Mouse (Mus musculus) heart, postnatal 4 days (tissue): ENCODE measurements around the gene Nfya. TPM values are rescaled to one million over a fixed set of nuclear protein-coding genes. Genes with fewer than 3 reads are reported as not detected.

Experiments used
- DNase-seq: peaks from one replicate; pipeline ENCODE4 v3.0.0; 2021
- total RNA-seq, 2 experiments: library from RNA; stranded (reverse); gene quantifications; 2 replicates each; pipeline ENCODE4 v1.2.3; 2021

Gene Nfya
- total RNA-seq, result 10 to 100 TPM; 29.0 to 33.2 TPM

DNA sequence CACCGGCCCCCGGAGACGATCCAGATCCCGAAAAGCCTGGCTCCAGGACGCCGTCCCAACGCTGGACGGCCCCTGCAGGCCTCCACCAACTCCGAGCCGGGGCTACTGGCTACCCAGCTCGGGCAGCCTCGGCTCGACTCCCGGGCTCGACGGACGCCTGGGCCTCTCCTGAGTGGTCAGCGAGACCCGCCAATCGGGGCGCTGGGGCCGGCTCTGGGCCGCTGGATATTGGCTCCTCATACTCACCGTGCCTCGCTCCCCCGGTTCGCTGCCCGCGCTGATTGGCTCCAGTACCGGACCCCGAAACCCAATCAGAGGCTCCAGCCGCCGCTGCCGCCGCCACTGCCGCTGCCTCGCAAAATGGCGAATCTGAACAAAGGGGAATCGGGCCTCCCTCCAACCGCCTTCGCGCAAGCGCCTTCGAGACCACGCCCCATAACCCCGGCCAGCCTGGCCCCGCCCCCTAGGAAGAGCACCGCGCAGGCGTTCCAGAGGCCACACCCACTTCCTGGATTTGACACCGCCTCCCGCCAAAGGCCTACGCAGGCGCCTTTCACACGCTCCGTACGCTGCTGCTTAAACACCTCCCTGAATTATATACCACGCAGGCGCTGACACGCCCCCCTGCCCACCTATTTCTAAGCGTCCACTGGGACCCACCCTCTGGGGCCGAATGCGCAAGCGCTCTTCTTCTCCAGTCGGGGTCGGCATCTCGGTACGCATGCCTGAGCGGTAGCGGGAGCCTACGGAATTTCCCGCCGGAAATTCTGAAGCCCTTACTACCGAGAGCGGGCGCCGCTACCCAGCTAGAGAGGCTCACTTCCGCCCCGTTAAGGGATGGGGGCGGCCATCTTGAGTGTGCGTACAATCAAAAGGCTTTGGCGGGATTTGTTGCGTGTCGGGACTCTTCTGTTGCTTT, at the start of gene Nfya, which contains the start of gene Oard1:
TSS of gene Nfya (minus strand) at position 527 of the 919 bp plus-strand sequence.
TSS of gene Oard1 (plus strand) at position 635 of the 919 bp plus-strand sequence.
- DNase-seq, result peak; percentile 100

GRCm38 (mm10) chr17:48457971-48458653, 48.4 kb upstream of the Nfya start:
- DNase-seq, result no peak

DNA sequence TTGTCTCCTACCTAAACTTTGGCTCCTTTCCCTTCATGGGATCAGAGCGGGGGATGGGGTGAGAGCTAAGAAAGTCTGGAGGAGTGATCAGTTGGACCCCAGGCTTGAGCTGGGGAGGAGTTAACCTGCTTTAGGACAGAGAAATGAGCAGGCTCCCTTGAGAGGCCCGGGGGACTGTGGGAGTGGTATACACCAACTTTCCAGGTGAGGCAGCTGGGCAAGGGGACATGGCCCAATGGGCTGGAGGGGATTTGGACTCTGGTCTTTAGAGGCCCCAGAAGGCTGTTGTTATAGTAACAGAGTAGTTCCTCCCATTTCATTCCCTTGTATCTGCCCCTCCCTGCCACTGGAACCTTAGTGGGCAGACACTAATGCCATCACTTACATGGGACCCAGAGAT, 46.2 kb upstream of the Nfya start:
- DNase-seq, result no peak

DNA sequence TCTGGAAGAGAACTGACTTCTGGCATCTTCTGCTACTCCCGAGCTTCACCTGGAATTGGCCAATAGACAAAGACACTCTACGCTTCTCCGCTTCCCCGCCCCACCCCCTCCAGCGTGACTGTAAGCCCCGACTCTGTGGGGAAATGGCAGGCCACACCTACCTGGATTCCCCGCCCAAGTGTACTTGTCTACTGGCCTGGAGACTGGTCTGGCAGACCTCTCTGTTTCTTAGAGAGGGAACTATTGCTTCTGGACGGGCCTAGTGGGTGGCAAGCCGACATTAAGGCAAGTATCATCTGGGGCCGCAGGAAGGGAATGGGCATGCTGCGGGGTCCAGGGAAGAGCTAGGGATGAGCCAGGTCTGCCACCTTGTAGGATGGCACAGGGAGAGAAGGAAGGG, 45.0 kb upstream of the Nfya start, which contains the start of gene Unc5cl:
TSS of gene Unc5cl (plus strand) at position 214 of the 400 bp plus-strand sequence.
- no peak for DNase-seq

GRCm38 (mm10) chr17:48454190-48454589, 44.5 kb upstream of the Nfya start:
- DNase-seq, result no peak

- no peak for DNase-seq
Observed at GRCm38 (mm10) chr17:48453489-48453888, 43.8 kb upstream of the Nfya start.

DNA sequence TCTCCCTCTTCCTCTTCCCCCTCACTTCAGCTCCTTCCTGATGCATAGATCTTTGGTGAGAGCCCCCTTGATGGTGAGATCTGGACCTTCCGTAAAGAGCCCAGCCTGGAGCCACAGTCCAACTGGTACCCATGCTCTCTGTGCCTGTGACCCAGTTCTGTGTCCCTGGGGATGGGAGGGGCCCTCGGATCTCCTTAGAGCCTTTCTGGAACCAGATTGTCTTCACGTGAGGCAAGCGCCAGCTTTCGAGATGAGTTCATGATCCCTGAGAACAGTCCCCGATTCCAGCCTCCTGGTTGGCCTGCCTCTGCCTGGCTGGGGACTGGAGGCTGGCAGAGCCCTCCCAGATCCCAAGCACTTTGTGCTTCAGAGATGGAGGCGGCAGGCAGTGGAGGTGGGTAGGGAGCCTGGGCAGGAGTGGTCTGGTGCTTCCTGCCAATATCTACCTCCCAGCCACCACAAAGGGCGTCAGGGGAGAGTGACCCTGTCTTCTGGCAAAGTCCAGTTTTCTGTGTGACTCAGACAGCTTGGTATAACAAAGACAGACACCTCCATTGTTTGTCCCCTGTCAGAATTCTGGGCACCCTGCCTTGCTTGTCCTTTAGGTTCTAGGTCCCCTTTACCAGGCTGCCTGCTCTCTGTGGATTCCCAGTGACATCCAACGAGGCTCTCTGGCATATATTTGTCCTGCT, 42.2 kb upstream of the Nfya start:
- DNase-seq, result no peak

DNA sequence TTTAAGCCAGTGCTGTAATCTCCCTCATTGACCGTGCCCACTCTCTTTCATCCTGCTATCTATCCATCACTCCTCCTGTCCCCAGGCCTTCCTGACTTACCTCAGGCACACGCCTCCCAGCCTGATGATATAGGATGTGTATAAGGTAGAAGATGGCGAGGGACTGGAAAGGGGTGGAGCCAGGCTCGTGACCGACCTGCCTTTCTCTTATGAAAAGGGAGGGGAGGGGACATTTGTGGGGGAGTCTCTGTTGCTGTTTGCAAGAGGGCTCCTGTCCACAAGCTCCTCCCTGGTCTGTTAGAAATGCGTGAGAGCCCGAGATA, 41.6 kb upstream of the Nfya start, which contains the start of gene Tspo2:
TSS of gene Tspo2 (minus strand) at position 170 of the 323 bp plus-strand sequence.
- no peak for DNase-seq

- DNase-seq, result no peak
Observed at GRCm38 (mm10) chr17:48450666-48451352, 41.1 kb upstream of the Nfya start.

DNA sequence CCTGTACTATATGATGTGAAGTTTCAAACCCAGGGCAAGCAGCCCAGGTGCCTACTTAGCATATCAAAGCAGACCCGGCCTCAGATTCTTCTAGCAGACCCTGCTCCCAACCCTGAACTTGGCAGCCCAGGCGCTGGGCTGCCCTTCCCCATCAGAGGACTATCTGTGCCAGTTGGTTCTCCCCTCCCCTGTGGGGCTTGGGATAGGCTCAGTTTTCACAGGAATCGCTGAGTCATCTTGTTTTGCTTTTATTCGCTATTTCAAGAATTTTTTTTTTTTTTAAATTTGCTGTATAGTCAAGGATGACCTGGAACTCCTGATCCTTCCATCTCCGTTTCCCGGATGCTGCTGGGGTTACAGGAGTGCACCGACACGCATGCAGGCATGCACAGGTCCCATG, 38.0 kb upstream of the Nfya start:
- DNase-seq, result no peak

DNA sequence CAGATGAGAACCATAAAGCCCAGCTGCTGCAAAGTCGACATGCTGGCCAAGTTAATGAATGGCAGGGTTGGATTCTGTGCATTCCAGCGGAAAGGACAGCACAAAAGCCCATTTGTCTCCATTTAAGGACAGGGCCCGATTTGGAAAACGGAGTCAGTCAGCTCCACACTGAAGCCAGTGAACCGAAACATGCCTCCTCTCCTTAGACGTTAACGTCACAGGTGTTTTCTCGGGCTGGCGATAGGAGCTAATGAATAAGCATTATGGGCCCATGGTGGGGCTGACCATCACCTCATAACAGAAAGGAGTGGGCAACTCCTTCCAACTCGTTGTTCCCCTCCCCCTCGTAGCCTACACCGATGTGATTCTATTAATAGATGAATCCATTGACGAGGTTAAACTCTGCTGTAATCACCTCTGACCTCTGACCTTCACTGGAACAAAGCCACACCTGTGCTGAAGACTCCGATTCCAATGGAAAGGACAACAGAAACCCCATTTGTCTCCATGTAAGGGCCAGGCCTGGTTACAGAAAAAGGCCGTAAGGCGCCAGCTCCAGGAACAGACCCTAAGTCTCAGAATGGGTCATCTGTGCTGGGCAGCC, 33.9 kb upstream of the Nfya start:
- no peak for DNase-seq

GRCm38 (mm10) chr17:48442745-48443457, 33.2 kb upstream of the Nfya start:
- no peak for DNase-seq

DNA sequence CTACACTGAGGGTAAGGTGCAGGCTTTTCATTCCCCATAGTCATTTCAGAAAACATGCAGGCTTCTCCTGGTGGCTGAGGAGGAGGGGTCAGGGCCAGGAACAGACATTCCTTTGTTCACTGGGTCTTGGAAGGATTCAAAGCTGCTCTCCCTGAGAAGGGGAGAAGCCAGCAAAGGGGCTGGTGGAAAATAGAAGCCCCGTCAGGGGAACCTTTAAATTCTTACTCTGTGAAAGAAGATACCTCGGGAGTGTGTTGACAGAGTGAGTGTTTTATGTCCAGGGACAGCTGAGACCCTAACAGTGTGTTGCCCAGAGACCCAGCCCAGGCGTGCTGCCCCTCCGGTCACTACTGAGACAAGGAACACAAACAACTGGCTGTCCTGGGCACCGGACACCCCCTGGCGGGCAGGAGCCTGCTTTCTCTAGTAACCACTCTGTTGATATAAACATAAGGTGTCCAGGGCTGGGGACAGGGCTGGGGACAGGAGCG, 27.8 kb upstream of the Nfya start:
- DNase-seq, result peak; percentile 74

DNA sequence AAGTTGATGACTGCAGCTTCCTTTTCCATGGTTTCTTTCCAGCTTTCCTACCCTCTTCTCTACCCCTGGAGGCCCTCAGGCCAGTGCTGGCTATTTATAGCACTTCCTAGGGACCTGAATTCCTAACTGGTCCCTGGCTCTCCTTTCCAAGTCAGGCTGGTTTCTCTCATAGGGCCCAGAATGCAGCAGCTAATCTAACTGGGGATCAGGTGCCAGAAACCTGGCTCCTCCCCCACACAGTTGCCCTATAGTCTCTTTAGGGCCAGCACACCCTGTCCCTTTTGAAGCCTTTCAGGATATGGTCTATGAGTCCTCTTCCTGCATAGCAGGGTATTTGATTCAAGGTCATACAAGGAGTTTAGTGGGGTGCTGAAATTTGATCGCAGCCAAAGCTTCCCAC, 26.8 kb upstream of the Nfya start:
- DNase-seq, result peak; percentile 65

- DNase-seq, result no peak
Observed at GRCm38 (mm10) chr17:48434479-48434878, 24.8 kb upstream of the Nfya start.

GRCm38 (mm10) chr17:48433689-48434330, 24.1 kb upstream of the Nfya start:
- DNase-seq, result no peak

DNA sequence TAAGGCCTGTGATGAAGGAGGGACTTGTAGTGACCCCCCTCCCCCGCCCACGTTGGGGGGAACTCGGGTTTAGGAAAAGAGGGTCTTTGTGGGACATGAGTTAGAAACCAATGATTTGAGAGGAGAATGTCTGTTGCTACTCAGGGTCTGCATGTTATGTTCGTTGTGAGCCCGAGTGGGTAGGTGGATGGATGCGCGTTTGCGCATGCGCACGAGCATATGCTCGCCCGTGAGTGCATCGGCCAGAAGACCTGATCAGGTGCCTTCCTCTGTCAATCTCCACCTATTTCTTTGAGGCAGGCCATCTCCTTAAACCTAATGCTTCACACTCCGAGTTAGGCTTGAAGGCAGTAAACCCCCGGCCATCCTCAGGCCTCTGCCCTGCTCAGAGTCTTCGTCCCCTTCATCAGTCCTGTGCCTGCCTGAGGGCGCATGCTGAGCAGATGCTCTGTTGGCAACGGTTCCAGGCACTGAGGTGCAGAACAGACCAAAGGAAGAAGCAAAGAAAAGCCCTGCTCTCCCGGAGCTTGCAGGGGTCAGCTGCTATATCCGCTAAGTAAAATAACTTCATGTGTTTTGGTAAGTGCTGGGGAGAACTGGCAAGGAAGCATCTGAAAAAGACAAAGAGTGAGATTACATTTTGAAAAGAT, 23.4 kb upstream of the Nfya start:
- no peak for DNase-seq

GRCm38 (mm10) chr17:48432158-48432980, 22.7 kb upstream of the Nfya start, which contains the start of gene Apobec2:
Gene Apobec2, minus strand, starts transcription at chr17:48432930.
- DNase-seq, result peak; percentile 84

- DNase-seq, result no peak
Observed at GRCm38 (mm10) chr17:48431054-48431453, 21.3 kb upstream of the Nfya start.
